In the genomic region with DNA sequence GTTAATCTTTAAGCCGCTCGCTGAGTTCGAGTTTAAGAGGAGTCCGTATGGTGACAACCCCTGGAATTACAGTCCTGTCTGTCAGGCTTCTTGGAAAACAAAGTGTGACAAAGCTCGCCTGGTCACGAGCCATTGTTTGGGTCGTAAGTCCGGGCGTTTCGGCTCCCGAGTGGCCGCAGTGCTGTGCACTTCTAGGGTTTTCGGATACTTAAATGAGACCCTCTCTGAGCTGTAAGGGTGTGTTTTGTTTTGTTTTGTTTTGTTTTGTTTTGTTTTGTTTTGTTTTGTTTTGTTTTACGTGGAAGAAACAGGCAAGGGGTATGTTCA, we compare ENCODE assay signal across 8 mouse cellular contexts. TPM values are rescaled to one million over a fixed set of nuclear protein-coding genes. Genes with fewer than 3 reads are reported as not detected.
DNase-seq lines count a peak whose midpoint lies in the region; ATAC-seq and TF ChIP-seq lines count a peak whose summit lies in the region.

No protein-coding gene starts in this region.

- no peaks in the 10 kb centered on the region for H3K79me2 ChIP-seq in C2C12 (ENCODE audit: control insufficient read depth, insufficient read depth)

- H3K27me3 ChIP-seq in heart, embryonic 10.5 days (ENCODE audit: insufficient read depth, poor library complexity, severe bottlenecking), result no peaks in the 10 kb centered on the region
- H3K27me3 ChIP-seq in C2C12 (ENCODE audit: control insufficient read depth, insufficient read depth, insufficient read length), result no peaks in the 10 kb centered on the region
- peaks cover 8% of the 10 kb centered on the region; the same call in 1 of the 2 replicates for H3K27me3 ChIP-seq in forebrain, postnatal 0 days (ENCODE audit: insufficient read depth, low read length)
- H3K27me3 ChIP-seq in liver, embryonic 16.5 days (ENCODE audit: control insufficient read depth, insufficient read depth, low read depth, low read length), result peaks cover 18% of the 10 kb centered on the region

- ATAC-seq in forebrain, postnatal 0 days, result no peak
- no peak for ATAC-seq in liver, embryonic 16.5 days (ENCODE audit: low read depth)
- ATAC-seq in inflammation-experienced regulatory T-cells, adult 6 months, result no peak

- H3K4me1 ChIP-seq in heart, embryonic 10.5 days, result peaks cover 18% of the 10 kb centered on the region
- no peaks in the 10 kb centered on the region for H3K4me1 ChIP-seq in forebrain, postnatal 0 days (ENCODE audit: insufficient read depth)
- no peaks in the 10 kb centered on the region; the same call in 1 of the 2 replicates for H3K4me1 ChIP-seq in liver, embryonic 16.5 days (ENCODE audit: control insufficient read depth, low read depth, low read length)

- H3K4me3 ChIP-seq in heart, embryonic 10.5 days, result peak overlapping the region; percentile 85
- H3K4me3 ChIP-seq in C2C12 (ENCODE audit: insufficient read depth, poor library complexity, severe bottlenecking), result peak overlapping the region; percentile 25
- H3K4me3 ChIP-seq in forebrain, postnatal 0 days (ENCODE audit: low read depth, low read length), result peak overlapping the region; percentile 51
- H3K4me3 ChIP-seq in liver, embryonic 16.5 days (ENCODE audit: low read depth, low read length), result peak overlapping the region; percentile 69

- no peaks in the 10 kb centered on the region for H3K9me3 ChIP-seq in heart, embryonic 10.5 days
- no peaks in the 10 kb centered on the region for H3K9me3 ChIP-seq in forebrain, postnatal 0 days (ENCODE audit: low read length)
- H3K9me3 ChIP-seq in liver, embryonic 16.5 days (replicated peaks; ENCODE audit: control insufficient read depth, low read length), result no peaks in the 10 kb centered on the region

- peak overlapping the region; percentile 92 for H3K4me2 ChIP-seq in forebrain, postnatal 0 days (ENCODE audit: low read depth)
- peak overlapping the region; percentile 66 for H3K4me2 ChIP-seq in liver, embryonic 16.5 days (ENCODE audit: low read depth, low read length)

- peak overlapping the region; percentile 50; the same call in 1 of the 2 replicates for H3K9ac ChIP-seq in forebrain, postnatal 0 days
- no peak overlapping the region; the same call in 1 of the 2 replicates for H3K9ac ChIP-seq in liver, embryonic 16.5 days (ENCODE audit: low read depth, low read length)

- no peak for DNase-seq in heart, embryonic 10.5 days (ENCODE audit: low spot score)
- no peak for DNase-seq in heart, postnatal 4 days
- no peak for DNase-seq in forebrain, postnatal 0 days
- no peak for DNase-seq in Muller cell, postnatal 12 days (ENCODE audit: inconsistent ontology term)
- DNase-seq in spleen, adult 12 weeks (ENCODE audit: low spot score), result no peak

- peak overlapping the region; percentile 95 for H3K27ac ChIP-seq in heart, embryonic 10.5 days
- peak overlapping the region; percentile 73; the same call in 1 of the 2 replicates for H3K27ac ChIP-seq in forebrain, postnatal 0 days (ENCODE audit: low read depth, low read length)
- peak overlapping the region; percentile 91 for H3K27ac ChIP-seq in liver, embryonic 16.5 days (ENCODE audit: low read length)

- under 1% methylated on average over 14 of the region's 14 CpGs for WGBS in heart, embryonic 10.5 days
- 1% methylated on average over 14 of the region's 14 CpGs for WGBS in forebrain, postnatal 0 days
- 2% methylated on average over 14 of the region's 14 CpGs for WGBS in liver, embryonic 16.5 days (ENCODE audit: insufficient replicate concordance)

- H3K36me3 ChIP-seq in heart, embryonic 10.5 days, result no peaks in the 10 kb centered on the region
- no peaks in the 10 kb centered on the region for H3K36me3 ChIP-seq in C2C12 (ENCODE audit: control insufficient read depth, insufficient read depth)
- H3K36me3 ChIP-seq in forebrain, postnatal 0 days (ENCODE audit: insufficient read depth), result no peaks in the 10 kb centered on the region
- no peaks in the 10 kb centered on the region for H3K36me3 ChIP-seq in liver, embryonic 16.5 days (ENCODE audit: control insufficient read depth, insufficient read depth)

- no peak for TF ChIP-seq CTCF in C2C12 (IDR thresholded peaks at IDR 0.05; ENCODE audit: control insufficient read depth, insufficient read depth, insufficient read length)
- TF ChIP-seq CTCF in forebrain, postnatal 0 days (IDR thresholded peaks at IDR 0.05; ENCODE audit: low read depth), result no peak

- no peaks in the 10 kb centered on the region for H3K79me3 ChIP-seq in C2C12 (ENCODE audit: low read depth)

- no peak overlapping the region for H3ac ChIP-seq in C2C12 (ENCODE audit: control insufficient read depth, insufficient read length, low read depth)

TF ChIP-seq in C2C12, 6 proteins besides CTCF, POLR2A, EP300 and RAD21:
- TF ChIP-seq USF1 (IDR thresholded peaks at IDR 0.05; ENCODE audit: low read depth) (no peak), MYOD1 (IDR thresholded peaks at IDR 0.05; ENCODE audit: control insufficient read depth, insufficient read length, low read depth) (no peak), MYOG (IDR thresholded peaks at IDR 0.05; ENCODE audit: control insufficient read depth, extremely low read depth, insufficient read length) (no peak)

RNA-seq across cellular contexts. Expression of a gene that starts 0.6 kb away (rescaled TPM):
- polyA plus RNA-seq in heart, embryonic 10.5 days (2016; fragmentation: Nextera tagmentation; extraction: Ambion mirVana), result 2.5 and 2.7 TPM in 2 replicates
- total RNA-seq in heart, postnatal 4 days (2021), result 10 to 100 TPM; 55.8 to 57.3 TPM
- 1.9 TPM for polyA plus RNA-seq in C2C12 (2012; fragmentation: generic; extraction: Trizol)
- total RNA-seq in forebrain, postnatal 0 days (2014; rRNA removed), result 24.8 and 33.3 TPM in 2 replicates
- polyA plus RNA-seq in forebrain, postnatal 0 days (2015; fragmentation: Nextera tagmentation; extraction: Ambion mirVana), result 2.2 and 3.6 TPM in 2 replicates
- 0.60 and 0.92 TPM in 2 replicates for polyA plus RNA-seq in liver, embryonic 16.5 days (2015; fragmentation: Nextera tagmentation; extraction: Ambion mirVana)
- polyA plus RNA-seq in inflammation-experienced regulatory T-cells, adult 6 months (2017; shearing (Covaris generic)), result under 1 TPM in 1 of 3 experiments, not detected in 2; 0.16 TPM

Comparison
In these comparisons a context has a peak if more than half of its experiments do, and no peak if none do; other contexts are left out.
1. H3K4me3 ChIP-seq: peak in every context shown above with its lines; median percentile 85 in heart, embryonic 10.5 days; 69 in liver, embryonic 16.5 days; 51 in forebrain, postnatal 0 days; 25 in C2C12.